Mouse (Mus musculus): ENCODE results near the gene Stpg1. TPM values are rescaled to one million over a fixed set of nuclear protein-coding genes. Genes with fewer than 3 reads are reported as not detected.
A peak's percentile ranks its signal among the peaks of the same experiment; 100 is the strongest.

The Stpg1 gene
- polyA plus RNA-seq, 1 experiment from 2014 or later = 1.2 TPM

GRCm38 (mm10) chr4:135571037-135571550 is 76.5 kb downstream of the Stpg1 start:
- DNase-seq (ENCODE audit: low spot score) = no peak
- Histone ChIP-seq H3K36me3 (no peaks in the 10 kb centered on the region), H3K9me3 (no peaks in the 10 kb centered on the region), H3K4me3 (peak overlapping the region; percentile 55; the same call in 1 of the 2 replicates), H3K27me3 (ENCODE audit: insufficient read depth, poor library complexity, severe bottlenecking) (peaks cover 100% of the 10 kb centered on the region), H3K27ac (peak overlapping the region; percentile 35; the same call in 1 of the 2 replicates), H3K4me1 (replicated peaks) (peaks cover 81% of the 10 kb centered on the region)
- WGBS = 64% methylated on average over 6 of the region's 6 CpGs

GRCm38 (mm10) chr4:135572276-135572675 is 77.7 kb downstream of the Stpg1 start:
- Histone ChIP-seq H3K4me3 (peak overlapping the region; percentile 16; the same call in 1 of the 2 replicates), H3K9me3 (no peaks in the 10 kb centered on the region), H3K27me3 (ENCODE audit: insufficient read depth, poor library complexity, severe bottlenecking) (peaks cover 95% of the 10 kb centered on the region), H3K36me3 (no peaks in the 10 kb centered on the region), H3K27ac (no peak overlapping the region), H3K4me1 (replicated peaks) (peaks cover 71% of the 10 kb centered on the region)
- WGBS = 33% methylated on average over 8 of the region's 8 CpGs
- DNase-seq (ENCODE audit: low spot score) = no peak

GRCm38 (mm10) chr4:135573251-135573808 is 78.7 kb downstream of the Stpg1 start, which contains the start of gene Grhl3:
Gene Grhl3 (minus strand): TSS chr4:135573630.
- H3K27ac ChIP-seq = 0 out of 2 replicates have a peak within 1 kb of the TSS, but pooled peaks have one; percentile 30
- peaks cover 84% of the 10 kb centered on the region for H3K27me3 ChIP-seq (ENCODE audit: insufficient read depth, poor library complexity, severe bottlenecking)
- peaks cover 61% of the 10 kb centered on the region for H3K4me1 ChIP-seq (replicated peaks)
- WGBS = under 1% methylated on average over 31 of the region's 31 CpGs
- peak within 1 kb of the TSS; percentile 48 for H3K4me3 ChIP-seq
- no peaks in the 10 kb centered on the region for H3K36me3 ChIP-seq
- no peaks in the 10 kb centered on the region for H3K9me3 ChIP-seq
- DNase-seq (ENCODE audit: low spot score) = peak; percentile 47

DNA sequence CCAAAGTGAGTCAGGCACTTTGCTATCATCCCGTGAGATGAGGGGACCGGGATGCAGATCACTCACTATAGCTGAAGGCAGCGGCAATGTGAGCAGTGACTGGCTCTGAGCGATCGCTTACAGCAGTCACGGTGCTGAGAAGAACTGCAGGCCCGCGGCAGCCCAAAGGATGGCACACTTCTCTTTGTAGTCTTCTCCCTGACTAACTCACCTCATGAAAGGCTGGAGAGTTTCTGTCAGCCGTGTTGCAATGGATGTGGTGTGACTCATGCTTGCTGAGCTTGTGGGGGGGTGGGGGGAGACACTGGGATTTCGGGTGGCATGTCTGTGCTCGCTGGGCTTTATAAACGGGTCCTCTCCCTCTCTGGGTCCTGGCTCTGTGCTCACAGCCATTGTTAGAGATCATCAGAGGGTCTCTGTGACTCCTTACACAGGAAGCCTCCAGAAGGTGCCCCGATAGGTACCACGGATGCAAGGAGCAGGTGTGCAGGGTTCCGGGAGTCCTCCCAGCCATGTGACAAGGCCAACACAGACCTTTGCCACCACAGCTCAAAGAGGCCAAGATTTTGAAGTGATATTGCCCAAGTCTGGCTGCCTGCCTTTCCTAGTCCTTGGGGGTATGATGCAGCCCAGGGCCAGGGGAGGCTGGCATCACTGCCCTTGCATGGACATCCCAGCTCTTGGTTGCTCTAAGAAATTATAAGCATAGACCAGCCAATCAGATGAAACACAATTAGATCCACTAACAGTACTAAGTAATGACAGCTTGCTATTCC is 81.0 kb downstream of the Stpg1 start:
- 68% methylated on average over 15 of the region's 15 CpGs for WGBS
- peaks cover 47% of the 10 kb centered on the region for H3K4me1 ChIP-seq (replicated peaks)
- H3K27ac ChIP-seq = no peak overlapping the region
- no peaks in the 10 kb centered on the region for H3K9me3 ChIP-seq
- no peak overlapping the region for H3K4me3 ChIP-seq
- H3K36me3 ChIP-seq = no peaks in the 10 kb centered on the region
- H3K27me3 ChIP-seq (ENCODE audit: insufficient read depth, poor library complexity, severe bottlenecking) = peaks cover 62% of the 10 kb centered on the region
- no peak for DNase-seq (ENCODE audit: low spot score)

DNA sequence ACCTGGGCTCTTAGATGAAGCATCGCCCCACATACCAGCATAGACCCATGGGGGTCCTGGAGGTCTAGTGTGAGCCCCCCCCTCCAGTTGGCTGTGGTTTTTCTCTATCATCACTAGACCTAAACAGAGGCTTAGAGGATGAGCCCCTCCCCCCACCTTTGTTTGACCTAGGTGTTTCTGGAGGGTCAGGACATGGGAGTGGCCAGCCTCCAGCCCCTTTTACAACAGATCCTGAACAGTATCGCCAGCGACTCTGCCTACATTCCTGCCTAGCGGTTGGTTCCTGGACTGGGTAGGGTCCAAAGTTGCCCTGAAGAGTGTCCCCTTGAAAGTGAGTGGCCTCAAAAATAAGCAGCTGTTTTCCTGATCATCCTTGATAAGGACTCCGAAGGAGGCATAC is 83.9 kb downstream of the Stpg1 start:
- Histone ChIP-seq H3K27me3 (ENCODE audit: insufficient read depth, poor library complexity, severe bottlenecking) (peaks cover 41% of the 10 kb centered on the region), H3K36me3 (no peaks in the 10 kb centered on the region), H3K27ac (no peak overlapping the region), H3K4me1 (replicated peaks) (peaks cover 30% of the 10 kb centered on the region), H3K4me3 (no peak overlapping the region), H3K9me3 (no peaks in the 10 kb centered on the region)
- DNase-seq (ENCODE audit: low spot score) = no peak
- WGBS = 82% methylated on average over 5 of the region's 5 CpGs

DNA sequence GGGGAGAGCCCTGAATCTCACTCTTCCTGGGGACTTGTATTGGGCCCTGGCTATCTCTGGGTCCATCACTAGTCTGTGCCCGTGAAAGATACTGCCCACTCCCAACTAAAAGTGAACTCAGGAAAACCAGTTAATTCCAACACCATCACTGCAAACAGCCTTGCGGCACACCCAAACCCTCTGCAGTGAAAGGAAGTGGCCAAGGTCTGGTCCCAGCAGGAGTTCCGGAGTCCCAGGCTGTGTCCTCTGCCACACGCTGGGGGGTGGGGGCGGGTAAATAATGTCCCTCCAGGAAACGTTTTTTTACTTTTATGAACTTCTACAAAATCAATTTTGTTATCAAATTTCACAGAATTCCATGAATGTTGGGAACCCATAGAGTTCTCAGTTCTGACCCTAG is 85.1 kb downstream of the Stpg1 start:
- Histone ChIP-seq H3K4me3 (no peak overlapping the region), H3K27ac (no peak overlapping the region), H3K27me3 (ENCODE audit: insufficient read depth, poor library complexity, severe bottlenecking) (peaks cover 29% of the 10 kb centered on the region), H3K4me1 (replicated peaks) (peaks cover 22% of the 10 kb centered on the region), H3K9me3 (no peaks in the 10 kb centered on the region), H3K36me3 (no peaks in the 10 kb centered on the region)
- no peak for DNase-seq (ENCODE audit: low spot score)
- 60% methylated on average over 6 of the region's 6 CpGs for WGBS

DNA sequence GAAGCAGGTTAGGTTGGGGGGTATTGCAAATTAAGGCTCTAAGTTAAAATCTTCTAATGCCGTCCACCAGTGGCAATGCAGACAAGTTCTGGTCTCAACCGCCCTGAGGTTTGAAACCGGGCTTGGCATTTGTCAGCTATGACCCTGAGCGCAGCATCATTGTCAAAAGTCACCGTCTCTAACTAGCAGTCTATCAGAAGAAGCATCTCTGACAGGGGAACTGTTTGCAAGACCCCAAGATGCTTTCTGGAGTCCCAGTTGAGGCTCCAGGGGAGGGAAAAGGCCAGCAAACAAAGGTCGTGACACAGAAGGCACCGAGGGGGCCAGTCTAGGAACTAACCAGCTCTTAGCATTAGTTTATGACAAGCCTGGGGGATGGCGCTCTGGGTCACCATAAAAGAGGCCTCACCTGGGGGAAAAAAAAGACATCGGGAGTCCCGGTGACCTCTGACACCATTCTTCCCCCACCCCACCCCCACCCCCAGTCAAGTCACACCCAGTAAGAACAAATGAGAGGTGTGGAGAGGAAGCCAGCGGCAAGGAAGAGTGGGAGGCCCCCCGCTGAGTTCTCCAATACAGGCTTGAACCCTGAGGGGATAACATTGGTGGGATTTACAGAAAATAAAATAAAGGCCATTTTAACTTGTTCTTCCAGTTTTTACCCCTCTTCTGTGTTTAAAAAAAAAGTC is 86.8 kb downstream of the Stpg1 start:
- Histone ChIP-seq H3K9me3 (no peaks in the 10 kb centered on the region), H3K4me3 (no peak overlapping the region), H3K4me1 (replicated peaks) (peaks cover 22% of the 10 kb centered on the region), H3K36me3 (no peaks in the 10 kb centered on the region), H3K27me3 (ENCODE audit: insufficient read depth, poor library complexity, severe bottlenecking) (peaks cover 13% of the 10 kb centered on the region), H3K27ac (no peak overlapping the region)
- DNase-seq (ENCODE audit: low spot score) = no peak
- WGBS = 28% methylated on average over 12 of the region's 12 CpGs

DNA sequence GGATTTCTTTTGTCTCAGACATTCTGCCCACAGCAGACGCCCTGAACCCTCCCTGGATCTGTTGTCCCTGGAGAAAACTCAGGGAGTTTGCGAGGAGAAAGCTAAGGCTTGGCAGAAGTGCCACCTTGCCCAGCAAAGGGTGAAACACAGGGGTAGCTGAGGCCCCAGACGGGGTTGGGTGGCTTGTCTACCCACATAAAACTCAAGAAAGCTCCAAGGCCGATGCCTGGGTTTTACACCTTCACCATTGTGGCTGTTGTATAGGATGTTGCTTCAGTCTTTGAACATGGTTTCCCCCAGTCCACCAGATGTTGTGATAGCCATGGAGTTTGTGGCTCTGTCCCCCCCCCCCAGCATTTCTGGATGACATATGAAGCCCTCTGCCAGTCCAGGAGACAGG is 90.2 kb downstream of the Stpg1 start:
- H3K27ac ChIP-seq = no peak overlapping the region
- 61% methylated on average over 4 of the region's 4 CpGs for WGBS
- peaks cover 18% of the 10 kb centered on the region for H3K4me1 ChIP-seq (replicated peaks)
- H3K36me3 ChIP-seq = no peaks in the 10 kb centered on the region
- H3K9me3 ChIP-seq = no peaks in the 10 kb centered on the region
- H3K4me3 ChIP-seq = no peak overlapping the region
- H3K27me3 ChIP-seq (ENCODE audit: insufficient read depth, poor library complexity, severe bottlenecking) = peaks cover 9% of the 10 kb centered on the region
- DNase-seq (ENCODE audit: low spot score) = no peak

Other genes starting within 250 kb of the Stpg1 start
- gene Clic4, start 222.0 kb upstream of the Stpg1 start, polyA plus RNA-seq (2016; fragmentation: Nextera tagmentation; extraction: Ambion mirVana) = 184 and 220 TPM in 2 replicates
- 219 and 225 TPM in 2 replicates for gene Srrm1, start 141.5 kb upstream of the Stpg1 start, polyA plus RNA-seq (2016; fragmentation: Nextera tagmentation; extraction: Ambion mirVana)
- 0.30 and 0.35 TPM in 2 replicates for gene Ncmap, start 96.6 kb upstream of the Stpg1 start, polyA plus RNA-seq (2016; fragmentation: Nextera tagmentation; extraction: Ambion mirVana)
- 11.6 and 14.2 TPM in 2 replicates for gene Rcan3, start 60.9 kb upstream of the Stpg1 start, polyA plus RNA-seq (2016; fragmentation: Nextera tagmentation; extraction: Ambion mirVana)
- gene Nipal3, start 248 bp downstream of the Stpg1 start, polyA plus RNA-seq (2016; fragmentation: Nextera tagmentation; extraction: Ambion mirVana) = 1.8 and 2.5 TPM in 2 replicates
- gene Grhl3, start 78.8 kb downstream of the Stpg1 start, polyA plus RNA-seq (2016; fragmentation: Nextera tagmentation; extraction: Ambion mirVana) = 3.3 and 5.3 TPM in 2 replicates
- 0.35 and 0.58 TPM in 2 replicates for gene Ifnlr1, start 191.5 kb downstream of the Stpg1 start, polyA plus RNA-seq (2016; fragmentation: Nextera tagmentation; extraction: Ambion mirVana)
- not detected in 2 replicates for gene Il22ra1, start 233.4 kb downstream of the Stpg1 start, polyA plus RNA-seq (2016; fragmentation: Nextera tagmentation; extraction: Ambion mirVana)